Mouse (Mus musculus): ENCODE data around the gene Ensa. TPM values are rescaled to one million over a fixed set of nuclear protein-coding genes. Genes with fewer than 3 reads are reported as not detected.

Ensa gene
- polyA plus RNA-seq, 1 experiment from 2014 or later, result 106 TPM

GRCm38 (mm10) chr3:95675301-95676092, 50.7 kb downstream of the Ensa start:
- ATAC-seq (ENCODE audit: low FRiP score, low read depth), result peak; percentile 20; the same call in 1 of the 2 replicates
- Histone ChIP-seq H3K36me3 (peaks cover 22% of the 10 kb centered on the region), H3K9ac (replicated peaks) (no peak overlapping the region), H3K4me1 (peaks cover 28% of the 10 kb centered on the region), H3K27me3 (no peaks in the 10 kb centered on the region), H3K4me2 (replicated peaks) (no peak overlapping the region), H3K27ac (replicated peaks) (peak overlapping the region; percentile 52), H3K4me3 (no peak overlapping the region), H3K9me3 (no peaks in the 10 kb centered on the region)
- 18% methylated on average over 8 of the region's 8 CpGs for WGBS

DNA sequence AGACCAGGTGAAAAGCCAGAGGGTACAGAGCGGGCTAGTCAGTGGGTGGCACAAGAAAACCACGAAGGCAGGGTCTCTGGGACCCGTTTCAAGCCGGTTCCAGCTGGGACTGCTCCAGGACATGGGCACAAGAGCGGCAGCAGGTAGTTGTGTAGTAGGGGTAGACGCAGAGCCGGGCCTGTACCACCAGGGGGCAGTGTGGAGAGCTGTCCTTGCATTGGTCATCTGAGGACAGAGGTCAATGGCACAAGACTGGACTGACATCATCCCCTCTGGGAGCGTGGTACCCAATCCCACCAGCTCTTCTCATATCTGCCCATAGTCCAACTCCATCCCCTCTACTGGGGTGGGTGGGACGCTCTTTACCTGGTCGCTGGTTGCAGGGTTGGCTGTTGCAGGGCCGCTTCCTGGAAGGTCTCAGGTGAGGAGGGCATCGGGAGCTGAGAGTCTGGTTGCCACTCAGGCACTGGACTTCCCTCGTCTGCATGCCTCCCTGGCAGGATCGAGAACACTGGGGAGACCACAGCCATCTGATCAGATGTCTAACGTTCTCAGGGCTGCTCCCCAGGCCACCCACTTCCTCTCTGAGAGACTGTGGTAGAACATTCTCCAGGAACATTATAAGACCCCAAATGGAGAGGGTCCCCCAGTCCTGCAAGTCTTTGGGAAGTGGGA, 52.1 kb downstream of the Ensa start:
- WGBS, result 59% methylated on average over 15 of the region's 15 CpGs
- no peak overlapping the region for H3K9ac ChIP-seq (replicated peaks)
- ATAC-seq (ENCODE audit: low FRiP score, low read depth), result no peak
- H3K4me3 ChIP-seq, result no peak overlapping the region
- H3K4me2 ChIP-seq (replicated peaks), result no peak overlapping the region
- no peaks in the 10 kb centered on the region for H3K27me3 ChIP-seq
- H3K9me3 ChIP-seq, result no peaks in the 10 kb centered on the region
- H3K27ac ChIP-seq (replicated peaks), result no peak overlapping the region
- peaks cover 22% of the 10 kb centered on the region for H3K36me3 ChIP-seq
- H3K4me1 ChIP-seq, result peaks cover 31% of the 10 kb centered on the region

DNA sequence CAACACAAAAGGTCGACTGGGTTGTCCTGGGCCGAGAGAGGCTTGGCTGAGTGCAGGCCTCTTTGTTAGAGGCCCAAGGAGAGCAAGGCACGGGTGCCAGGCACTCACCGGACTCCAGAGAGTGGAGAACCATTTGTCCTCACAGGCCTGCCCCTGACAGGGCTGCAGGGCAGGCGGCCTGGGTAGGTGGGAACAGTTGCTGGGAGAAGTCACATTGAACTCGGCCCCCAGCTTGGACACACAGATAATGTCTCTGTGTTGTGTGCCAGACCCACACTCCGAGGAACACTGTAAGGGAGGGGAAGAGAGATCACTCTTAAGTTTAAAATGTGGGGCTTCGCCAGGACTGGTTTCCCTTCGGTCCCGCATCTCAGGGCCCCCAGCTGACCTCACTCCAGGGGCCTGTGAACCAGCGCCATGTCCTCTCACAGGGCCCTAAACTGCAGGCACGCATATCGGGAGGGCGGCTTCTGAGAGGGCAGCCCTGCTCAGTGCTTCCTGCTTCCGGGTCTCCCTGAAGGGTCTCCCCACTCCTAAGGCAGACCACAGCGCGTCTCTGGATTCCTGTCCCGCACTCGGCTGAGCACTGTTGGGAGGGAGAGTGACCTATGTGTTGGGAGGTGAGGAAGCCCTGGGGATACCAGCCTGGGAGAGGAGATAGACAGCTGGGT, 52.8 kb downstream of the Ensa start:
- Histone ChIP-seq H3K9ac (replicated peaks) (no peak overlapping the region), H3K4me1 (peaks cover 26% of the 10 kb centered on the region), H3K27me3 (no peaks in the 10 kb centered on the region), H3K9me3 (no peaks in the 10 kb centered on the region), H3K27ac (replicated peaks) (no peak overlapping the region), H3K4me2 (replicated peaks) (no peak overlapping the region), H3K4me3 (no peak overlapping the region), H3K36me3 (peaks cover 20% of the 10 kb centered on the region)
- 88% methylated on average over 19 of the region's 19 CpGs for WGBS
- no peak for ATAC-seq (ENCODE audit: low FRiP score, low read depth)

DNA sequence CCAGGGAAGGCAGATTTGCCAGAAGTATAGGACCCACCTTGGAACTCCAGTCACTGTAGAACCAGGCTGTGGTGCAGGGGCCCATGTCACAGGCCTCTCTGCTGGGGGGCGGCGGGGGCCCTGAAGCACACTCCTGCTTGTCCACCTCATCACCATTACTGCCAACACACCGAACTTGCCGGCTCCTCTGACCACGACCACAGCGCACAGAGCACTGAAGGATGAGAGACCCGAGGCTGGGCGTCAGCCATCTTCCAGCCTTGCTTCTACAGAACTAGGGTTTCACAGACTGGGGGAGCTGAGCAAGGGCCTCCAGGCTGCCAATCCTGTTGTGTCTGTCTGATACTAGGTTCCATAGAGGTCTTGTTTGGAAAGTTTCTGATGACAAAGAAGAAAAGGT, 54.8 kb downstream of the Ensa start:
- Histone ChIP-seq H3K9me3 (no peaks in the 10 kb centered on the region), H3K27me3 (no peaks in the 10 kb centered on the region), H3K4me1 (peaks cover 13% of the 10 kb centered on the region), H3K36me3 (peaks cover 8% of the 10 kb centered on the region; the same call in 1 of the 2 replicates), H3K9ac (replicated peaks) (no peak overlapping the region), H3K27ac (replicated peaks) (no peak overlapping the region), H3K4me3 (no peak overlapping the region), H3K4me2 (replicated peaks) (no peak overlapping the region)
- 91% methylated on average over 8 of the region's 8 CpGs for WGBS
- no peak for ATAC-seq (ENCODE audit: low FRiP score, low read depth)

DNA sequence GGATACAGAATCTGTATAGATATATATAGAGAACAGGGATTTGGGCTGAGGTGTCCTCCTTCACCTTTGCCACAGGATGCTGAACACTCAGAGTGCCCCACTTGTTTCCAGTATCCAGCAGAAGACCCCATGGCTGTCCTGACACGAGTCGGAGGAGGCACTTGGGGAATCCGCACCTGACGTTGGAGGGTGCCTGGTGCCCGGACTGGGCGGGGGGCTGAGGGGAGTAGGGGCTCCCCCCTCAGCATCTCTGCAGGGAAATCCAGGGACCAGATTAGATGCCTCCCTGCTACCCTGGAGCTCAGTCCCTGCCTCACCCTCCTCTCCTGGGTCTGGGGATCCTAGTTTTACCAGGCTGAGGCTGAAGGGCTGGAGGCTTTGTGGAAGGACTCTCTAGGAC, 55.9 kb downstream of the Ensa start:
- Histone ChIP-seq H3K27ac (replicated peaks) (no peak overlapping the region), H3K4me2 (replicated peaks) (no peak overlapping the region), H3K4me1 (peaks cover 3% of the 10 kb centered on the region; the same call in 1 of the 2 replicates), H3K4me3 (no peak overlapping the region), H3K9ac (replicated peaks) (no peak overlapping the region), H3K27me3 (0 out of 2 replicates have a peak, but pooled peaks cover 5% of the 10 kb centered on the region), H3K36me3 (peaks cover 8% of the 10 kb centered on the region; the same call in 1 of the 2 replicates), H3K9me3 (no peaks in the 10 kb centered on the region)
- no peak for ATAC-seq (ENCODE audit: low FRiP score, low read depth)
- WGBS, result 88% methylated on average over 6 of the region's 6 CpGs

GRCm38 (mm10) chr3:95681365-95681764, 56.6 kb downstream of the Ensa start:
- H3K27ac ChIP-seq (replicated peaks), result no peak overlapping the region
- no peaks in the 10 kb centered on the region for H3K9me3 ChIP-seq
- H3K27me3 ChIP-seq, result peaks cover 12% of the 10 kb centered on the region; the same call in 1 of the 2 replicates
- no peak overlapping the region for H3K4me3 ChIP-seq
- no peak overlapping the region for H3K9ac ChIP-seq (replicated peaks)
- peaks cover 8% of the 10 kb centered on the region; the same call in 1 of the 2 replicates for H3K36me3 ChIP-seq
- H3K4me1 ChIP-seq, result peaks cover 3% of the 10 kb centered on the region; the same call in 1 of the 2 replicates
- ATAC-seq (ENCODE audit: low FRiP score, low read depth), result no peak
- whole genome bisulfite sequencing, result 67% methylated on average over 11 of the region's 11 CpGs
- H3K4me2 ChIP-seq (replicated peaks), result no peak overlapping the region

Other genes starting within 250 kb of the Ensa start
- gene 4930558C23Rik, start 222.2 kb upstream of the Ensa start, polyA plus RNA-seq (2016; fragmentation: Nextera tagmentation; extraction: Ambion mirVana), result not detected in 2 replicates
- 32.9 and 33.2 TPM in 2 replicates for gene Arnt, start 190.6 kb upstream of the Ensa start, polyA plus RNA-seq (2016; fragmentation: Nextera tagmentation; extraction: Ambion mirVana)
- 8.7 and 13.7 TPM in 2 replicates for gene Ctsk, start 125.7 kb upstream of the Ensa start, polyA plus RNA-seq (2016; fragmentation: Nextera tagmentation; extraction: Ambion mirVana)
- gene Ctss, start 98.2 kb upstream of the Ensa start, polyA plus RNA-seq (2016; fragmentation: Nextera tagmentation; extraction: Ambion mirVana), result 10.0 and 10.1 TPM in 2 replicates
- gene Hormad1, start 65.3 kb upstream of the Ensa start, polyA plus RNA-seq (2016; fragmentation: Nextera tagmentation; extraction: Ambion mirVana), result not detected in 2 replicates
- gene Golph3l, start 36.1 kb upstream of the Ensa start, polyA plus RNA-seq (2016; fragmentation: Nextera tagmentation; extraction: Ambion mirVana), result 37.8 and 38.6 TPM in 2 replicates
- gene Mcl1, start 33.8 kb downstream of the Ensa start, polyA plus RNA-seq (2016; fragmentation: Nextera tagmentation; extraction: Ambion mirVana), result 74.3 and 88.9 TPM in 2 replicates
- gene Adamtsl4, start 62.9 kb downstream of the Ensa start, polyA plus RNA-seq (2016; fragmentation: Nextera tagmentation; extraction: Ambion mirVana), result 1.3 and 1.5 TPM in 2 replicates
- 12.8 and 14.2 TPM in 2 replicates for gene Ecm1, start 114.6 kb downstream of the Ensa start, polyA plus RNA-seq (2016; fragmentation: Nextera tagmentation; extraction: Ambion mirVana)
- gene Tars2, start 135.2 kb downstream of the Ensa start, polyA plus RNA-seq (2016; fragmentation: Nextera tagmentation; extraction: Ambion mirVana), result 50.5 and 52.3 TPM in 2 replicates
- gene Rprd2, start 193.9 kb downstream of the Ensa start, polyA plus RNA-seq (2016; fragmentation: Nextera tagmentation; extraction: Ambion mirVana), result 29.2 and 29.4 TPM in 2 replicates
- gene Prpf3, start 230.9 kb downstream of the Ensa start, polyA plus RNA-seq (2016; fragmentation: Nextera tagmentation; extraction: Ambion mirVana), result 55.8 and 61.1 TPM in 2 replicates
- 341 and 343 TPM in 2 replicates for gene Mrps21, start 246.5 kb downstream of the Ensa start, polyA plus RNA-seq (2016; fragmentation: Nextera tagmentation; extraction: Ambion mirVana)